Mouse (Mus musculus): ENCODE measurements around the gene Ipo11.

Gene Ipo11

GRCm38 (mm10) chr13:106894284-106894683 lies 42.5 kb downstream of the Ipo11 start:
- DNase-seq: no peak

GRCm38 (mm10) chr13:106893701-106894100 lies 43.1 kb downstream of the Ipo11 start:
- no peak for DNase-seq

GRCm38 (mm10) chr13:106893196-106893595 lies 43.6 kb downstream of the Ipo11 start:
- DNase-seq: no peak

- no peak for DNase-seq
Observed at GRCm38 (mm10) chr13:106887364-106887763, 49.4 kb downstream of the Ipo11 start.

GRCm38 (mm10) chr13:106884249-106884648 lies 52.5 kb downstream of the Ipo11 start:
- no peak for DNase-seq

GRCm38 (mm10) chr13:106876278-106876677 lies 60.5 kb downstream of the Ipo11 start:
- DNase-seq: no peak

- no peak for DNase-seq
Observed at GRCm38 (mm10) chr13:106865547-106865946, 71.2 kb downstream of the Ipo11 start.

GRCm38 (mm10) chr13:106858779-106859178 lies 78.0 kb downstream of the Ipo11 start:
- no peak for DNase-seq

- no peak for DNase-seq
Observed at GRCm38 (mm10) chr13:106856556-106856955, 80.2 kb downstream of the Ipo11 start.

GRCm38 (mm10) chr13:106847534-106847933 lies 89.2 kb downstream of the Ipo11 start:
- no peak for DNase-seq

- no peak for DNase-seq
Observed at GRCm38 (mm10) chr13:106844928-106845327, 91.8 kb downstream of the Ipo11 start.

- DNase-seq: no peak
Observed at GRCm38 (mm10) chr13:106842542-106842941, 94.2 kb downstream of the Ipo11 start.

GRCm38 (mm10) chr13:106838778-106839177 lies 98.0 kb downstream of the Ipo11 start:
- DNase-seq: no peak

GRCm38 (mm10) chr13:106836527-106836879 lies 100.3 kb downstream of the Ipo11 start:
- no peak for DNase-seq

GRCm38 (mm10) chr13:106835844-106836526 lies 100.8 kb downstream of the Ipo11 start:
- DNase-seq: no peak

GRCm38 (mm10) chr13:106830029-106830428 lies 106.7 kb downstream of the Ipo11 start:
- no peak for DNase-seq

GRCm38 (mm10) chr13:106829327-106829997 lies 107.3 kb downstream of the Ipo11 start:
- no peak for DNase-seq

GRCm38 (mm10) chr13:106825618-106826017 lies 111.1 kb downstream of the Ipo11 start:
- no peak for DNase-seq

- DNase-seq: no peak
Observed at GRCm38 (mm10) chr13:106823875-106824191, 112.9 kb downstream of the Ipo11 start.

- no peak for DNase-seq
Observed at GRCm38 (mm10) chr13:106823121-106823874, 113.5 kb downstream of the Ipo11 start.

- no peak for DNase-seq
Observed at GRCm38 (mm10) chr13:106820149-106820548, 116.6 kb downstream of the Ipo11 start.

GRCm38 (mm10) chr13:106819749-106820148 lies 117.0 kb downstream of the Ipo11 start:
- DNase-seq: no peak

GRCm38 (mm10) chr13:106817066-106817465 lies 119.7 kb downstream of the Ipo11 start:
- no peak for DNase-seq

GRCm38 (mm10) chr13:106813519-106813918 lies 123.2 kb downstream of the Ipo11 start:
- no peak for DNase-seq

Data from cerebellum, adult 11-12 months (tissue).